Mouse (Mus musculus) liver, postnatal 0 days (tissue): ENCODE data around the gene Eef1g.

Experiments used
- CTCF ChIP-seq: sonication (generic); IDR thresholded peaks from 2 replicates; pipeline ENCODE4 v1.5.1; 2016; ENCODE audit warnings: antibody characterized with exemption, low read depth
- EP300 ChIP-seq: IDR thresholded peaks from 2 replicates; pipeline ENCODE4 v1.6.1; 2016; ENCODE audit warnings: antibody characterized with exemption, low read depth, mild to moderate bottlenecking

- TF ChIP-seq EP300 (no peak), CTCF (0 out of 2 replicates have a peak, but pooled peaks have one; percentile 9)
These were observed 30.7 kb downstream of the Eef1g start for GRCm38 (mm10) chr19:8997546-8997945.
